Mouse (Mus musculus) embryonic facial prominence, embryonic 10.5 days (tissue): ENCODE results near the gene Napb. TPM values are rescaled to one million over a fixed set of nuclear protein-coding genes. Genes with fewer than 3 reads are reported as not detected.

Source experiments
- DNase-seq: peaks from one replicate; pipeline ENCODE4 v3.0.0-alpha.2; 2017; ENCODE audit warnings: low spot score
- H3K27ac ChIP-seq: fragments of 300-500 bp; sonication (generic); replicated peaks from 2 replicates; pipeline ENCODE4 v1.5.1; 2016; ENCODE audit warnings: mild to moderate bottlenecking
- H3K27me3 ChIP-seq: fragments of 300-500 bp; sonication (generic); replicated peaks from 2 replicates; pipeline ENCODE4 v1.6.1; 2016; ENCODE audit warnings: low read depth, mild to moderate bottlenecking; ENCODE audit not compliant: poor library complexity, severe bottlenecking
- H3K36me3 ChIP-seq: fragments of 300-500 bp; sonication (generic); replicated peaks from 2 replicates; pipeline ENCODE4 v1.6.1; 2016; ENCODE audit warnings: mild to moderate bottlenecking, moderate library complexity
- H3K4me1 ChIP-seq: fragments of 300-500 bp; sonication (generic); 2 replicates; pipeline ENCODE4 v1.6.1; 2016
- H3K4me3 ChIP-seq: fragments of 300-500 bp; sonication (generic); 2 replicates; pipeline ENCODE4 v1.5.1; 2016; ENCODE audit warnings: mild to moderate bottlenecking, moderate library complexity
- H3K9me3 ChIP-seq: fragments of 300-500 bp; sonication (generic); 2 replicates; pipeline ENCODE4 v1.6.1; 2016; ENCODE audit warnings: mild to moderate bottlenecking
- WGBS: fragments of 180-500 bp; shearing (Covaris S2); methylation state at CpG from one replicate; pipeline ENCODE4 v1.1.7; 2016; 5-methylcytosine and 5-hydroxymethylcytosine counted together
- polyA plus RNA-seq: library from polyadenylated mRNA; unstranded; fragments of >200 nt; fragmentation: Nextera tagmentation; extraction: Ambion mirVana; gene quantifications from 2 replicates; pipeline ENCODE4 v1.2.1, GENCODE M21; 2016

The Napb gene
- polyA plus RNA-seq, 1 experiment from 2014 or later, result 6.0 TPM

DNA sequence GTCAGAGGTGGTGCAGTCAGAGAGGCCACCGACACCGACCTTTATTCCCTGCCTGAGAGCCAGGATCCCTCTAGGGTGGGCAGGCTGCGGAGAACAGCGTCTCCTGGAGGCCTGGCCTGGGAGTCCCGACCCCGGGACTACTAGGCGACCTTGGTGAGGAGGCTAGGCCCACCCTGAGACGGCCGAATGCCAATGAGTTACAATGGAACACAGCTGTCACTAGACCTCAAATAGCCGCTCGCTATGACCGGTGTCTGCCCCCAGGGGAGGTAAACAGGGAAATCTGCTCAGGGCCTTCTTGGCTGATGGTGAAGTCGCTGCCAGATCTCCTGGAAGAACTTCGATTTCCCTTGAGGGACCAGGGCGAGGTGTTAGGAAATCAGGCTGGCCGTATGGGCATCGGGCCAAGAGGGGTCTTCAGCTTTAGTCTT, 50.8 kb downstream of the Napb start:
- Histone ChIP-seq H3K4me1 (peaks cover 55% of the 10 kb centered on the region), H3K27ac (peak overlapping the region; percentile 89), H3K27me3 (no peaks in the 10 kb centered on the region), H3K9me3 (no peaks in the 10 kb centered on the region), H3K4me3 (peak overlapping the region; percentile 74), H3K36me3 (peaks cover 42% of the 10 kb centered on the region)
- WGBS, result 10% methylated on average over 17 of the region's 17 CpGs
- peak; percentile 73 for DNase-seq

DNA sequence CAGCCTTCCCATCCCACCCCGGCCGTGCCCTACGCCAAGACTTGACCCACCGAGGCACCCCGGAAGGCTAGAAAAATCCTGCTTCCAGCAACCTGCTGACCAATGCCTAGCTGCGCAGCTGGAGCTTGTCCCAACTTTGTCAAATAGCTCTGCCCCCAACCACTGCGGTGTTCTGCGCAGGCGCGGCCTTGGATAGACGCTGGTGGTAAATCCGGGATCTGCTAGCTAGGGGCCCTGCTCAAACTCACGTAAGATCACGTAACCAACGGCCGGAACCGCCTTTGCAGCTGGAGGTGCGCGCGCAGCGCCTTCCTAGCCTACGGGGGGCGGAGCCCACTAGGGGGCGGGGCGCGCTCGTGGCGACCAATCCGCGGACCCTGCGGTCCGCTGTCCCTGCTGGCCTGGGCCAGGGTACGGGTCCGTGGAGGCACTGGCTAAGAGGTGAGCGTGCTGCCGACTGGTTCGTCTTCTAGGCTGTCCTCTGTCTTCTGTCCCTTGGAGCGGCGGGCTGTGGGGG, 51.4 kb downstream of the Napb start, which contains the start of gene Gzf1:
Gene Gzf1 (plus strand): TSS at position 249 of the 517 bp plus-strand sequence.
- Histone ChIP-seq H3K27ac (peak within 1 kb of the TSS; percentile 89), H3K27me3 (no peaks in the 10 kb centered on the region), H3K36me3 (peaks cover 42% of the 10 kb centered on the region), H3K9me3 (no peaks in the 10 kb centered on the region), H3K4me1 (peaks cover 57% of the 10 kb centered on the region), H3K4me3 (peak within 1 kb of the TSS; percentile 74)
- WGBS, result under 1% methylated on average over 39 of the region's 39 CpGs
- peak; percentile 99 for DNase-seq

DNA sequence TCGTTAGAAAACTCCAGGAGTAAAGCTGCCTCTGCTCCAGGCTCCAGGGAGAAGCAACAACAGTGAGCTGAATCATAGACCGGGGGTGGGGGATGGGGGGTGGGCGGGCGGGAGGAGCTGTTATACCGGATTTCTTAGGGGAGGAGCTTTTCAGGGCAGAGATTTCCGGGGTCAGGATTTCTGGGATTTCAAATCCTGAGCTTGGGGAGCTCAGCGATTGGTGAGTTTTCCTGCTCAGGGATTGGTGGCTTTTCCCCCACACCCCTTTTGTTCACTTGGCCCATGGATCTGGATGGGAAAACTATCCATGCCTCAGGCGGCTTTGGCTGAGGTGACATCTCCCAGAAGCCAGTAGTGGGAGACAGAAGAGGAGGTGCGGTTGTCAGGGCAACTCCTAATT, 52.9 kb downstream of the Napb start:
- Histone ChIP-seq H3K4me3 (peak overlapping the region; percentile 59), H3K36me3 (peaks cover 42% of the 10 kb centered on the region), H3K27me3 (no peaks in the 10 kb centered on the region), H3K27ac (peak overlapping the region; percentile 89), H3K4me1 (peaks cover 61% of the 10 kb centered on the region), H3K9me3 (no peaks in the 10 kb centered on the region)
- DNase-seq, result peak; percentile 81
- WGBS, result under 1% methylated on average over 9 of the region's 9 CpGs

DNA sequence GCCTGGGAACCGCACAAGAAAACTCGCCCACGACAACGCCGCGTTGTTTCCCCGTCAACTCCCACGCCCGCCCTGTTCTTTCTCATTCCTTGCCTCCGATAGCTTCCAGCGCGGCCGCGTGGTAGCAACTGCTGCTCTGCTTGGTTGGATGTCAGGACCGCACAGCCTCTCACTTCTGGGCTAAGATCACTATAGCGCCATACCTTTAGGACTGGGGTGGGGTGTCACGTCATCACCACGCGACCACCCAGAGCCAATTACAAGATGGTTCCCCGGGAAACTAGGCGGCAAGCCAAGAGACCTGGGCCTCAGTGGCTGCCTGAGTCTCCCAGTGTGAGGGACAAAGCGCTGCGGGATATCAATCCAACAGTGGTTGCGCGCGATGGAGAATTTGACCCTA, 54.5 kb downstream of the Napb start:
- Histone ChIP-seq H3K27me3 (no peaks in the 10 kb centered on the region), H3K9me3 (no peaks in the 10 kb centered on the region), H3K4me1 (peaks cover 73% of the 10 kb centered on the region), H3K27ac (peak overlapping the region; percentile 89), H3K4me3 (peak overlapping the region; percentile 59), H3K36me3 (peaks cover 32% of the 10 kb centered on the region)
- DNase-seq, result peak; percentile 87
- 4% methylated on average over 26 of the region's 26 CpGs for WGBS

DNA sequence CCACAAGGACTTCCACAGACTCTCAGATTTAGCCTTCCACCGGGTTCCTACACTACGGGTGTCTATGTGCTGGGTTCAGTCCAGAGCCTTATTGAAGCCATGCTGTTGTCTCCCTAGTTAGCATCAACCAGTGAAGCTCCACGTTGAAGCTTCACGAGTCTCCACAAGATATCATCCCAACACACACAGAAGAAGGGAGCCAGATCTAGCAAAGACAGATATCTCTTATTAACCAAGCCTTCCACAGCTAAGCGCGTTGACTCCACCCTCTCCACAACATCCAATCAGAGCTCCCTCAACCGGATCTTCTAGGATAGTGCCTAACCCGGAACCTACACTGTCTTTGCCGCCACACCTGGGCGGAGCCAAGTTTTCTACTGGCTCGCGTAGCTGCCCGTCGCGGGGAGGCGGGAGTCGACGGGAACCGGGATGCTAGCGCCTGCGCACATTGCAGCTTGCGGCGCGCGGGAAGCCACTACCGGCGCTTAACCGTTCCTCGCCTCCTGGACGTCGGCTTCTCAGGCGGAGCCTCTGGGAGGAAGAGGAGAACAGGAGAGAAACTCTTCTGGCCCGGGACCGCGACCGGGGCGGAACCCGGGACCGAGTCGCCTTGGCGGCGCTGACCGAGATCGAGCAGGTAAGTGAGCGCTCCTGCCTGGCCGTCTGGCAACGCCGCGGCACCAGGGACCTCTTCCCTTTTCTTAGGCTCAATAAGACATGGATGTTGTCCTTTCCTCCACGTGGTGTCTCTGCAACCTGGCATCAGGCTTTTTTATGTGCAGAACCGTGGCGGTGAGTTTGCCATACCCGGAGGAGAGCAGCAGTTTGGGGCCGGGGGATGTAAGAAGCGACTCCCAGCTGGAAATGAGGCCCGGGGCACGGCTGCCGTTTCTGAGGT, 59.8 kb downstream of the Napb start, which contains the start of gene Nxt1:
Gene Nxt1 (plus strand): TSS at position 403 of the 898 bp plus-strand sequence.
- Histone ChIP-seq H3K4me3 (peak within 1 kb of the TSS; percentile 75), H3K36me3 (peaks cover 32% of the 10 kb centered on the region), H3K27me3 (no peaks in the 10 kb centered on the region), H3K9me3 (no peaks in the 10 kb centered on the region), H3K4me1 (peaks cover 33% of the 10 kb centered on the region), H3K27ac (peak within 1 kb of the TSS; percentile 91)
- peak; percentile 97 for DNase-seq
- 2% methylated on average over 58 of the region's 58 CpGs for WGBS

DNA sequence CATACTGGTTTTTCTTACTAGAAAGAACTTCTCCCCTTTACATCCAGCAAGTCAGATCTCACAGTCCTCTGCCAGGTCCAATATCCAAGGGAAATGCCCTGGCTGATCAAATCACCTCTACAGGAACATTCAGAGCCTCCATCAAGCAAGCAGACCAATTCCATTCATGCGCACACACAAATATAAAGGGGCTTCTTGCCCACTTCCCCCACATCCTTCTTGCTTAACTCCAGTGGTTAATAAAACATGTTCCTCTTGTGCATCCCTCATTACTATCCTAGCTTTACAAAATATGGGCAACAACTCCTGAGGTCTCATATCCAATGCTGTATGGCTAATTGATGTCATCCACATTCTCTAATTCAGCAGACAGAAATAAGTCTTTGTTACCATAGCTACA, 68.8 kb downstream of the Napb start:
- Histone ChIP-seq H3K27me3 (no peaks in the 10 kb centered on the region), H3K4me1 (no peaks in the 10 kb centered on the region), H3K27ac (no peak overlapping the region), H3K36me3 (no peaks in the 10 kb centered on the region), H3K4me3 (no peak overlapping the region), H3K9me3 (no peaks in the 10 kb centered on the region)
- 96% methylated on average over 1 of the region's 1 CpGs for WGBS
- DNase-seq, result no peak

DNA sequence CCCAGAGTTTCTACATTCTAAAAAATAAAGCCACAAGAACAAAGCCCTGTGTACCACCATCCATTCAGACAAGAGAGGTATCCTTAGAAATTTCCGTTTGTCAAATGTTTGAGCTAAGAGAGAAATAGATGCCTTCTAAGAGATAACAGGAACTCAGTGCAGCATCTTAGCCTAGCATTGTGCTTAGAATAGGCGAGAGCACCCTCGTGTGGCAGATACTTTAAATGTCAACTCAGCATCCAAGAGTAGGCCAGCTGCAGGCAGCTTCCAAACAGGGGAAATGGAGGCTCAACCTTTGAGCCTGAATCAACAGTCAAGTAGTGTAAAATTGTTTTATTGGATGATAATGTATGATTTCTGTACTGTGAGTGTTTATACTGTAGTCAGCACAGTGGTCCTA, 77.3 kb downstream of the Napb start:
- no peaks in the 10 kb centered on the region for H3K4me1 ChIP-seq
- WGBS, result 3% methylated on average over 3 of the region's 3 CpGs
- H3K9me3 ChIP-seq, result no peaks in the 10 kb centered on the region
- peak; percentile 47 for DNase-seq
- no peaks in the 10 kb centered on the region for H3K27me3 ChIP-seq
- H3K4me3 ChIP-seq, result no peak overlapping the region
- no peak overlapping the region for H3K27ac ChIP-seq
- no peaks in the 10 kb centered on the region for H3K36me3 ChIP-seq

DNA sequence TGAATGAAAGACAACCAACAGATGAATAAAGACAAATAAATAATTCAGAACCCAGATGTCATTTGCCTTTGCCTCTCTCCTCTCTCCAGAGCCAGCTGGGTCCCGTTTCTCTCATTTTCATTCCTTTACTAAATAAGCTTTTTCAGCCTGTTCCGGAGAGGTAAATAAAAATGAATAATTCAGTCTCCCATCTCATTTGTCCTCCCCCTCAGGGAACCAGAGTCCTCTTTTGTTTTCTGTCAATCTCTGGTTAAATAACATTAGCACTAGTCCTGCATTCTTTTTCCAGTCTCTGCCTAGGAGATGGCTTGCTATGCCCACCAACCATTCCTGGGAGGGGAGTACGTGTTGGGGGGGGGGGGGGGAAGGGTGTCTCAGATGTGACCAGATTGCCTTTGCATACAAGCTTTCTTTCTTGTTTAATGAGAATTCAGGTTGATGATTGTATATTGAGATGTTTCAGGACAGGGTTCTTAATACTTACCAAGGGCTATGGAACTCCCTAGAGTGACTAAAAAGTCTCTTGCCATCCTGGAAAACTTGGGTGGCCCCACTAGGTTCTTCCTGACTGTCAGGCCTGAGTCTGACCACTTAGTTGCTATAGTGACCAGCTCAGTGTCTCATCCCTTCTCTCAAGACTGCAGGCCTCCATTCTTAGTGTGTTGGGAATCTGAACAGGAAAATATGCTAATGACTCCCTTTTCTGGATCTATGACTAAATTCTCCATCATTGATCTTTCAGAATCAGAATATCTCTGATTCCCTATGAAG, 81.5 kb downstream of the Napb start:
- WGBS, result 33% methylated on average over 3 of the region's 3 CpGs
- Histone ChIP-seq H3K4me3 (no peak overlapping the region), H3K36me3 (no peaks in the 10 kb centered on the region), H3K27me3 (no peaks in the 10 kb centered on the region), H3K4me1 (no peaks in the 10 kb centered on the region), H3K27ac (no peak overlapping the region), H3K9me3 (no peaks in the 10 kb centered on the region)
- DNase-seq, result no peak

DNA sequence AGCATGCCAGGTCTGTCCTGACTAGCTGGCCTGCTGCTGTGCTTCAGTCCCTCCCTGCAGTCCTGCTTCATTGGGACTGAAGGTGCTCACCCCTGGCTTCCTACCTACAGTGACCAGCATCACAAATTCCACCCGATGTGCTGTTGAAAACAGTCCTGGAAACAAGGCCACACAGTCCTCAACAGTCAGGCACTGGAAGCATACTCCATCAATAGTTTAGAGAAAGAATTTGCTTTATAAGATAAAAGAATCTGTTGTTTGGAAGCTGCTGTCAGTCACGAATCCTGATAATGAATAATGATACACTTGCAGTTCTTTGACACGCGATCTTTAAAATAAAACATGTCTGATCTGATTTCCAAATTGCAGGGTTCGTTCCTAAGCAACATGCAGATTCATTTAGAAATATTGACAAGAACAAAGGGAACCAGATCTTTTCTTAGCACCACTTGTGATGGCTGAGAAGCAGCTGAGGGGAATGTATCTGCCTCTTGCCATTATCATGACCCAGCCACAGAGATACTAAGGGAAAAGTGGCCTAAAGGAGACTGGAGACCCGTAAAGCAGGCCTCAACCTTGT, 87.8 kb downstream of the Napb start:
- no peak overlapping the region for H3K27ac ChIP-seq
- no peaks in the 10 kb centered on the region for H3K27me3 ChIP-seq
- no peak overlapping the region for H3K4me3 ChIP-seq
- H3K36me3 ChIP-seq, result no peaks in the 10 kb centered on the region
- H3K4me1 ChIP-seq, result peaks cover 6% of the 10 kb centered on the region
- no peaks in the 10 kb centered on the region for H3K9me3 ChIP-seq
- 86% methylated on average over 6 of the region's 6 CpGs for WGBS
- no peak for DNase-seq

Other genes starting within 250 kb of the Napb start
- 142 and 154 TPM in 2 replicates for gene Nxt1, start 59.9 kb downstream of the Napb start, polyA plus RNA-seq
- 25.6 and 28.1 TPM in 2 replicates for gene Gzf1, start 51.4 kb downstream of the Napb start, polyA plus RNA-seq
- gene Cstl1, start 17.9 kb upstream of the Napb start, polyA plus RNA-seq, result not detected in 2 replicates
- not detected in 2 replicates for gene Cst11, start 39.0 kb upstream of the Napb start, polyA plus RNA-seq
- gene 8030411F24Rik, start 49.5 kb upstream of the Napb start, polyA plus RNA-seq, result not detected in 2 replicates
- not detected in 2 replicates for gene Cst12, start 56.9 kb upstream of the Napb start, polyA plus RNA-seq
- gene Cst8, start 66.3 kb upstream of the Napb start, polyA plus RNA-seq, result not detected in 2 replicates
- gene Cst13, start 87.6 kb upstream of the Napb start, polyA plus RNA-seq, result not detected in 2 replicates
- gene Cst9, start 102.7 kb upstream of the Napb start, polyA plus RNA-seq, result not detected in 2 replicates
- gene 9230104L09Rik, start 132.6 kb upstream of the Napb start, polyA plus RNA-seq, result not detected in 2 replicates
- gene Cst3, start 143.2 kb upstream of the Napb start, polyA plus RNA-seq, result 261 and 265 TPM in 2 replicates